ENCODE assay signal across 24 mouse cellular contexts in genomic region chr5:64498431-64498830, GRCm38 (mm10).
DNase-seq lines count a peak whose midpoint lies in the region; TF ChIP-seq lines count a peak whose summit lies in the region.
"Had no signal": no experiment of that assay in that cellular context is flagged by ENCODE, and none has a peak within 500 bp of the region (broad histone marks: within the 10 kb centered on the region; RNA-seq: fewer than 3 reads in every experiment).

No protein-coding gene starts in this region.

- DNase-seq in spleen, adult 2 months (ENCODE audit: low read depth in 1 of 2, low spot score in 2 of 2) = peak in 1 of 2 experiments; percentile 71
- DNase-seq in spleen, adult 12 weeks (ENCODE audit: low spot score) = no peak
- peak; percentile 91 for DNase-seq in T-cell, adult 2 months (ENCODE audit: low spot score)
- DNase-seq in naive thymus-derived CD4-positive, alpha-beta T cell, adult 2 months (ENCODE audit: low read depth) = peak; percentile 90
- DNase-seq in thymus, postnatal 25 days = peak; percentile 52
- DNase-seq in midbrain, embryonic 10.5 days (ENCODE audit: low spot score) = no peak
- no peak for DNase-seq in adrenal gland, postnatal 4 days (ENCODE audit: low spot score in 2 of 2)
- no peak for DNase-seq in embryo, embryonic 9.5 days (ENCODE audit: extremely low spot score)
- DNase-seq: adrenal gland, postnatal 36 days; cerebellum, adult 11 months; cerebellum, adult 9-11 months; gastrocnemius, postnatal 36 days; heart, postnatal 36 days; kidney, adult 9 months; kidney, postnatal 25 days; liver, postnatal 0 days; lung, postnatal 14 days had no signal

- H3K36me3 ChIP-seq in spleen, adult 2 months (ENCODE audit: control insufficient read depth, insufficient read depth, low read length) = no peaks in the 10 kb centered on the region
- no peaks in the 10 kb centered on the region for H3K36me3 ChIP-seq in midbrain, embryonic 10.5 days
- H3K36me3 ChIP-seq: embryonic facial prominence, embryonic 12.5 days; forebrain, embryonic 12.5 days; heart, embryonic 15.5 days; hindbrain, embryonic 13.5 days; intestine, embryonic 15.5 days; neural tube, embryonic 13.5 days had no signal

- no peaks in the 10 kb centered on the region for H3K9me3 ChIP-seq in midbrain, embryonic 10.5 days (replicated peaks)
- H3K9me3 ChIP-seq: embryonic facial prominence, embryonic 12.5 days; forebrain, embryonic 12.5 days; heart, embryonic 15.5 days; hindbrain, embryonic 13.5 days; intestine, embryonic 15.5 days; neural tube, embryonic 13.5 days had no signal

- TF ChIP-seq POLR2A in spleen, adult 2 months (IDR thresholded peaks at IDR 0.05; ENCODE audit: low read depth, low read length) = no peak

- 59% methylated on average over 5 of the region's 5 CpGs for WGBS in spleen, adult 2 months
- 93% methylated on average over 5 of the region's 5 CpGs for WGBS in midbrain, embryonic 10.5 days

- H3K4me3 ChIP-seq in spleen, adult 2 months (ENCODE audit: extremely low read depth, insufficient read depth, insufficient read length) = no peak overlapping the region
- no peak overlapping the region for H3K4me3 ChIP-seq in midbrain, embryonic 10.5 days
- H3K4me3 ChIP-seq: embryonic facial prominence, embryonic 12.5 days; forebrain, embryonic 12.5 days; heart, embryonic 15.5 days; hindbrain, embryonic 13.5 days; intestine, embryonic 15.5 days; layer of hippocampus, adult 2 months; neural tube, embryonic 13.5 days had no signal

- H3K27ac ChIP-seq in spleen, adult 2 months (ENCODE audit: insufficient read depth, low read length) = peak overlapping the region; percentile 1; the same call in 1 of the 2 replicates
- no peak overlapping the region for H3K27ac ChIP-seq in midbrain, embryonic 10.5 days (replicated peaks)
- H3K27ac ChIP-seq: embryonic facial prominence, embryonic 12.5 days; forebrain, embryonic 12.5 days; heart, embryonic 15.5 days; hindbrain, embryonic 13.5 days; intestine, embryonic 15.5 days; layer of hippocampus, adult 2 months; neural tube, embryonic 13.5 days had no signal

- H3K4me1 ChIP-seq in spleen, adult 2 months (ENCODE audit: control insufficient read depth, insufficient read depth, insufficient read length) = peaks cover 30% of the 10 kb centered on the region
- peaks cover 4% of the 10 kb centered on the region; the same call in 1 of the 2 replicates for H3K4me1 ChIP-seq in midbrain, embryonic 10.5 days

- no peak for TF ChIP-seq CTCF in spleen, adult 2 months (IDR thresholded peaks at IDR 0.05; ENCODE audit: extremely low read depth, insufficient read depth, insufficient read length, insufficient replicate concordance)

- no peaks in the 10 kb centered on the region for H3K27me3 ChIP-seq in spleen, adult 2 months (ENCODE audit: control insufficient read depth, insufficient read depth, low read length)
- H3K27me3 ChIP-seq in midbrain, embryonic 10.5 days (ENCODE audit: low read depth, poor library complexity, severe bottlenecking) = no peaks in the 10 kb centered on the region
- H3K27me3 ChIP-seq: embryonic facial prominence, embryonic 12.5 days; forebrain, embryonic 12.5 days; heart, embryonic 15.5 days; hindbrain, embryonic 13.5 days; intestine, embryonic 15.5 days; neural tube, embryonic 13.5 days had no signal

Comparison
In these comparisons a context has a peak if more than half of its experiments do, and no peak if none do; other contexts are left out.
1. DNase-seq: peak in T-cell, adult 2 months (single experiment), naive thymus-derived CD4-positive, alpha-beta T cell, adult 2 months (single experiment) and thymus, postnatal 25 days (single experiment); none in spleen, adult 12 weeks (single experiment), midbrain, embryonic 10.5 days (single experiment), adrenal gland, postnatal 4 days (0 of 2) and embryo, embryonic 9.5 days (single experiment).